Comparison of ENCODE assay signal across 23 mouse cellular contexts in the genomic region with DNA sequence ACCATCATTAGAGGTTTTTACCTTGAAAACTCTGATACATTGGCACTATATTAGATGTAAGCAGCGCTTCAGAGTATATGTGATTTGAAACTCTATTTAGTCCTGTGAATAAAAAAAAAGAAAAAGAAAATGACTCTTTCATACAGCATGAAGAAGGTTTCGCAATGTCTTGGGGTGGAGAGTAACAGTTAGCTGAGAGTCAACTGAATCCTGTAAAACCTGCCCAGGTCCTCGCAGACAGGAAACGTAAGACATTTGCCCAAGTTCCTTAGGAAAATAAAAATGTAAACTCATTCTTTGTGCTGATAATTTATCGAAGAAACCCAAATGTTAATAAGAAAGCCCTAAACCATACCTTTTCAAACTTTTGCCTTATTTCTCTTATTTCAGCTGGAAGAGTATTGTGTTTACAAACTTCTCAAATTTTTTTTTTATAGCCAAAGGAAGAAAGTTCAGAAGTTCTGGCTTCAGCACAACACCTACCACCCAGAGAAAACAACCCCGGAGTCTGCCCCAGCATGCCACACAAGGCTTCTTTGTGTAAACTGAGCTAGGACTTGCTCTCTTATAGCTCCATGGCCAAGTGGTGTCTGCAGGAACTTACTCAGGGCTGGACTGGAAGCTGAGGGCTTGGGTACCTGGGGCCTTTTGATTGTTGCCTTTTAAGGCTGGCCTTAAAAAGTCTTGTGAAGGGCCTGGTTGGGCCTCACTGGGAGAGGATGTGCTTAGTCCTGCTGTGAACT. TPM values are rescaled to one million over a fixed set of nuclear protein-coding genes. Genes with fewer than 3 reads are reported as not detected.
DNase-seq lines count a peak whose midpoint lies in the region; ATAC-seq and TF ChIP-seq lines count a peak whose summit lies in the region.
"Had no signal": no experiment of that assay in that cellular context is flagged by ENCODE, and none has a peak within 500 bp of the region (broad histone marks: within the 10 kb centered on the region; RNA-seq: fewer than 3 reads in every experiment).

No protein-coding gene starts in this region.

- TF ChIP-seq CTCF in stomach, postnatal 0 days (IDR thresholded peaks at IDR 0.05; ENCODE audit: low read depth), result no peak
- no peak for TF ChIP-seq CTCF in heart, adult 2 months (IDR thresholded peaks at IDR 0.05)

- DNase-seq in stomach, postnatal 0 days (ENCODE audit: low spot score), result no peak
- peak; percentile 43 for DNase-seq in adipocyte (ENCODE audit: low spot score)
- no peak for DNase-seq in T-cell, adult 2 months (ENCODE audit: low spot score)
- no peak for DNase-seq in heart, adult 2 months
- DNase-seq: adrenal gland, postnatal 14 days; cerebellum, adult 11 months; cerebellum, postnatal 14 days; liver, postnatal 0 days; lung, postnatal 4 days; right cerebral cortex, adult 18-20 months had no signal

- H3K4me3 ChIP-seq in stomach, embryonic 15.5 days (replicated peaks), result no peak overlapping the region
- no peak overlapping the region for H3K4me3 ChIP-seq in stomach, postnatal 0 days (ENCODE audit: low read depth, low read length)
- no peak overlapping the region for H3K4me3 ChIP-seq in heart, adult 2 months
- H3K4me3 ChIP-seq: heart, embryonic 13.5 days; hindbrain, embryonic 13.5 days; kidney, embryonic 15.5 days; midbrain, embryonic 10.5 days; neural tube, embryonic 12.5 days had no signal

- no peak for ATAC-seq in stomach, embryonic 15.5 days (ENCODE audit: insufficient read depth, low FRiP score, low read depth)
- no peak for ATAC-seq in stomach, postnatal 0 days (ENCODE audit: low FRiP score, low TSS enrichment)
- peak; percentile 78 for ATAC-seq in granulocyte monocyte progenitor cell, adult 5-6 weeks (replicated peaks; ENCODE audit: poor library complexity, severe bottlenecking)
- peak; percentile 77 for ATAC-seq in megakaryocyte progenitor cell, adult 5-6 weeks (replicated peaks; ENCODE audit: poor library complexity)
- ATAC-seq in cerebellum, adult (ENCODE audit: insufficient number of reproducible peaks, low FRiP score, low TSS enrichment), result no peak
- ATAC-seq: activated CD4-positive, CD25-positive, alpha-beta regulatory T cell, adult 4 months; forebrain, embryonic 14.5 days; liver, postnatal 0 days; Patski had no signal

- H3K27ac ChIP-seq in stomach, embryonic 15.5 days, result peak overlapping the region; percentile 22; the same call in 1 of the 2 replicates
- no peak overlapping the region for H3K27ac ChIP-seq in stomach, postnatal 0 days (replicated peaks)
- no peak overlapping the region for H3K27ac ChIP-seq in heart, adult 2 months
- H3K27ac ChIP-seq: heart, embryonic 13.5 days; hindbrain, embryonic 13.5 days; kidney, embryonic 15.5 days; midbrain, embryonic 10.5 days; neural tube, embryonic 12.5 days had no signal

- no peaks in the 10 kb centered on the region for H3K4me1 ChIP-seq in stomach, embryonic 15.5 days
- no peaks in the 10 kb centered on the region for H3K4me1 ChIP-seq in stomach, postnatal 0 days (replicated peaks; ENCODE audit: control insufficient read depth, insufficient read depth)
- H3K4me1 ChIP-seq in heart, adult 2 months (ENCODE audit: control insufficient read depth, insufficient read depth, low read length), result no peaks in the 10 kb centered on the region
- H3K4me1 ChIP-seq: heart, embryonic 13.5 days; hindbrain, embryonic 13.5 days; midbrain, embryonic 10.5 days; neural tube, embryonic 12.5 days had no signal

- TF ChIP-seq EP300 in stomach, postnatal 0 days (optimal IDR thresholded peaks at IDR 0.05), result no peak
- no peak for TF ChIP-seq EP300 in heart, adult 2 months (IDR thresholded peaks at IDR 0.05; ENCODE audit: insufficient read depth, low read depth, low read length)

- 71% methylated on average over 6 of the region's 6 CpGs for WGBS in stomach, embryonic 15.5 days
- WGBS in stomach, postnatal 0 days, result 55% methylated on average over 6 of the region's 6 CpGs
- WGBS in heart, adult 2 months, result 77% methylated on average over 6 of the region's 6 CpGs

- H3K27me3 ChIP-seq in stomach, embryonic 15.5 days (replicated peaks), result no peaks in the 10 kb centered on the region
- H3K27me3 ChIP-seq in stomach, postnatal 0 days (ENCODE audit: control insufficient read depth, insufficient read depth, low read length), result no peaks in the 10 kb centered on the region
- no peaks in the 10 kb centered on the region for H3K27me3 ChIP-seq in heart, adult 2 months (ENCODE audit: control insufficient read depth, insufficient read depth, low read length)
- H3K27me3 ChIP-seq: heart, embryonic 13.5 days; hindbrain, embryonic 13.5 days; kidney, embryonic 15.5 days; neural tube, embryonic 12.5 days; Patski had no signal

- H3K79me2 ChIP-seq in heart, adult 2 months (replicated peaks; ENCODE audit: control insufficient read depth, insufficient read depth, low read length), result no peaks in the 10 kb centered on the region

- no peaks in the 10 kb centered on the region for H3K9me3 ChIP-seq in stomach, embryonic 15.5 days
- no peaks in the 10 kb centered on the region for H3K9me3 ChIP-seq in stomach, postnatal 0 days (ENCODE audit: control insufficient read depth, low read length)
- H3K9me3 ChIP-seq: heart, embryonic 13.5 days; hindbrain, embryonic 13.5 days; kidney, embryonic 15.5 days; midbrain, embryonic 10.5 days; neural tube, embryonic 12.5 days had no signal

- H3K4me2 ChIP-seq in stomach, embryonic 15.5 days, result no peak overlapping the region
- H3K4me2 ChIP-seq in stomach, postnatal 0 days (replicated peaks; ENCODE audit: low read depth), result no peak overlapping the region
- H3K4me2 ChIP-seq: heart, embryonic 13.5 days; hindbrain, embryonic 13.5 days; kidney, embryonic 15.5 days; neural tube, embryonic 12.5 days had no signal

- no peak for TF ChIP-seq POLR2A in heart, adult 2 months (IDR thresholded peaks at IDR 0.05; ENCODE audit: insufficient read depth, low read depth, low read length)

- intact Hi-C loops in heart, adult 2 months (cut with DNase I), result no loop called here

- no peak overlapping the region for H3K9ac ChIP-seq in stomach, embryonic 15.5 days
- no peak overlapping the region for H3K9ac ChIP-seq in stomach, postnatal 0 days (ENCODE audit: low read length)
- no peak overlapping the region for H3K9ac ChIP-seq in heart, adult 2 months (ENCODE audit: low read depth, low read length)
- H3K9ac ChIP-seq: heart, embryonic 13.5 days; hindbrain, embryonic 13.5 days; kidney, embryonic 15.5 days; liver, postnatal 0 days; neural tube, embryonic 12.5 days had no signal

- H3K36me3 ChIP-seq in stomach, embryonic 15.5 days, result no peaks in the 10 kb centered on the region
- H3K36me3 ChIP-seq in stomach, postnatal 0 days (ENCODE audit: control insufficient read depth, insufficient read depth, low read length), result no peaks in the 10 kb centered on the region
- no peaks in the 10 kb centered on the region for H3K36me3 ChIP-seq in heart, adult 2 months (ENCODE audit: control insufficient read depth, insufficient read depth, low read length)
- H3K36me3 ChIP-seq: heart, embryonic 13.5 days; hindbrain, embryonic 13.5 days; kidney, embryonic 15.5 days; midbrain, embryonic 10.5 days; neural tube, embryonic 12.5 days had no signal

RNA-seq across cellular contexts. Expression of a gene that starts 52.9 kb away (rescaled TPM):
- polyA plus RNA-seq in stomach, embryonic 15.5 days (2015; fragmentation: Nextera tagmentation; extraction: Ambion mirVana), result 11.4 and 15.6 TPM in 2 replicates
- 19.6 and 19.7 TPM in 2 replicates for polyA plus RNA-seq in stomach, postnatal 0 days (2015; fragmentation: Nextera tagmentation; extraction: Ambion mirVana)
- not detected in 2 replicates for total RNA-seq in granulocyte monocyte progenitor cell, adult 5-6 weeks (2014; fragmentation: Nextera tagmentation)
- total RNA-seq in granulocyte monocyte progenitor cell, adult 5-6 weeks (2017), result not detected in 2 replicates
- total RNA-seq in megakaryocyte progenitor cell, adult 5-6 weeks (2015), result not detected in 2 replicates
- total RNA-seq in megakaryocyte progenitor cell, adult 5-6 weeks (2017), result not detected in 2 replicates
- 100 to 1,000 TPM in 1 of 2 experiments, 10 to 100 TPM in 1; 62.8 to 108 TPM for total RNA-seq in heart, adult 2 months (2021)
- 93.2 and 141 TPM in 2 replicates for polyA plus RNA-seq in heart, adult 2 months (2012; rRNA removed)
- total RNA-seq: monocyte, adult 5-6 weeks had no signal
- polyA plus RNA-seq: activated CD4-positive, CD25-positive, alpha-beta regulatory T cell, adult 4 months had no signal

Comparison
In these comparisons a context has a peak if more than half of its experiments do, and no peak if none do; other contexts are left out.
1. ATAC-seq: peak in granulocyte monocyte progenitor cell, adult 5-6 weeks (single experiment) and megakaryocyte progenitor cell, adult 5-6 weeks (single experiment); none in stomach, embryonic 15.5 days (single experiment), stomach, postnatal 0 days (single experiment) and cerebellum, adult (single experiment).
2. RNA of a gene that starts 52.9 kb away (total RNA-seq): 62.8 to 108 TPM in heart, adult 2 months; not detected in granulocyte monocyte progenitor cell, adult 5-6 weeks and not detected in megakaryocyte progenitor cell, adult 5-6 weeks; every median in the first group is over 10 times any median in the second.